Mouse (Mus musculus) CH12.LX (cell line): ENCODE measurements around the gene Cyp2w1. TPM values are rescaled to one million over a fixed set of nuclear protein-coding genes. Genes with fewer than 3 reads are reported as not detected.

Experiments
- DNase-seq: peaks from one replicate; pipeline ENCODE4 v3.0.0-alpha.2; 2013; ENCODE audit errors: extremely low read depth
- H3K27ac ChIP-seq: 2 replicates; pipeline ENCODE4 v1.5.1; 2012; ENCODE audit warnings: low read depth, mild to moderate bottlenecking, control low read depth, moderate library complexity; ENCODE audit not compliant: insufficient read depth
- H3K27me3 ChIP-seq: replicated peaks from 2 replicates; pipeline ENCODE3; 2012; ENCODE audit warnings: inconsistent platforms
- H3K36me3 ChIP-seq, 2 experiments: replicated peaks in 1 of 2; 2 replicates each; pipeline versions ENCODE3 to v1.6.1; 2012; ENCODE audit warnings: inconsistent platforms in 1 of 2, low read length in 1 of 2, mild to moderate bottlenecking in 1 of 2, mixed read lengths in 1 of 2, moderate library complexity in 1 of 2; ENCODE audit not compliant: control insufficient read depth in 1 of 2, insufficient read depth in 1 of 2
- H3K4me1 ChIP-seq, 2 experiments: 2 replicates each; pipeline ENCODE4 v1.6.1; 2012; ENCODE audit warnings: inconsistent platforms in 1 of 2, moderate library complexity in 1 of 2; ENCODE audit not compliant: insufficient read depth in 2 of 2, control insufficient read depth in 1 of 2
- H3K4me2 ChIP-seq: 2 replicates; pipeline ENCODE4 v1.6.1; 2012; ENCODE audit warnings: low read depth, mild to moderate bottlenecking, control low read depth; ENCODE audit not compliant: poor library complexity, insufficient read depth, severe bottlenecking
- H3K4me3 ChIP-seq, 3 experiments: fragments of 150-350 bp in 1 of 3; sonication (generic) in 1 of 3; replicated peaks in 1 of 3; 2 replicates each; pipeline versions ENCODE3 to v1.5.1; 2011 to 2012; ENCODE audit warnings: low read depth in 2 of 3, low read length in 2 of 3, mild to moderate bottlenecking in 2 of 3, moderate library complexity in 2 of 3, control low read depth in 1 of 3, improper control_type of control experiment in 1 of 3, inconsistent platforms in 1 of 3, mixed read lengths in 1 of 3; ENCODE audit not compliant: poor library complexity in 1 of 3
- H3K79me2 ChIP-seq: replicated peaks from 2 replicates; pipeline ENCODE4 v1.6.1; 2012; ENCODE audit warnings: mild to moderate bottlenecking, moderate library complexity; ENCODE audit not compliant: control insufficient read depth, poor library complexity, insufficient read depth, severe bottlenecking; ENCODE audit errors: extremely low read depth
- H3K9ac ChIP-seq: 2 replicates; pipeline ENCODE4 v1.6.1; 2012; ENCODE audit warnings: low read depth, mild to moderate bottlenecking, control low read depth, moderate library complexity; ENCODE audit not compliant: insufficient read depth
- H3K9me3 ChIP-seq: replicated peaks from 2 replicates; pipeline ENCODE3; 2012; ENCODE audit warnings: low read length, inconsistent platforms, mixed read lengths
- CHD1 ChIP-seq: IDR thresholded peaks from 2 replicates; pipeline ENCODE4 v1.6.1; 2012; ENCODE audit warnings: low read depth, low read length, improper control_type of control experiment, inconsistent platforms
- CHD2 ChIP-seq: IDR thresholded peaks from 2 replicates; pipeline ENCODE4 v1.6.1; 2011; ENCODE audit warnings: low read length, improper control_type of control experiment
- CTCF ChIP-seq, 2 experiments: IDR thresholded peaks in 1 of 2; conservative IDR thresholded peaks in 1 of 2; 2 replicates each; pipeline ENCODE4 v1.5.1; 2011 to 2012; ENCODE audit warnings: low read depth in 2 of 2, low read length in 2 of 2, improper control_type of control experiment in 1 of 2, inconsistent platforms in 1 of 2, mild to moderate bottlenecking in 1 of 2, moderate library complexity in 1 of 2
- E2F4 ChIP-seq: IDR thresholded peaks from 2 replicates; pipeline ENCODE4 v1.6.1; 2011; ENCODE audit warnings: low read depth, low read length, improper control_type of control experiment; ENCODE audit not compliant: insufficient replicate concordance
- ELF1 ChIP-seq: IDR thresholded peaks from 2 replicates; pipeline ENCODE4 v1.6.1; 2014; ENCODE audit warnings: low read depth, mild to moderate bottlenecking, inconsistent platforms, low read length, improper control_type of control experiment
- GABPA ChIP-seq: IDR thresholded peaks from 2 replicates; pipeline ENCODE4 v1.6.1; 2012; ENCODE audit warnings: low read depth, low read length, improper control_type of control experiment, inconsistent platforms; ENCODE audit not compliant: insufficient replicate concordance
- IRF4 ChIP-seq: IDR thresholded peaks from 2 replicates; pipeline ENCODE4 v1.6.1; 2014; ENCODE audit warnings: low read depth, mild to moderate bottlenecking, inconsistent platforms, low read length, improper control_type of control experiment
- KAT2A ChIP-seq: IDR thresholded peaks from 2 replicates; pipeline ENCODE4 v1.6.1; 2012; ENCODE audit warnings: low read length, improper control_type of control experiment, inconsistent platforms; ENCODE audit not compliant: insufficient replicate concordance
- MAFK ChIP-seq: IDR thresholded peaks from 2 replicates; pipeline ENCODE4 v1.6.1; 2011; ENCODE audit warnings: low read length, improper control_type of control experiment; ENCODE audit not compliant: insufficient replicate concordance
- MAZ ChIP-seq: IDR thresholded peaks from 2 replicates; pipeline ENCODE4 v1.6.1; 2012; ENCODE audit warnings: low read depth, mild to moderate bottlenecking, inconsistent platforms, low read length, improper control_type of control experiment, moderate library complexity
- MYC ChIP-seq: IDR thresholded peaks from 2 replicates; pipeline ENCODE4 v1.6.1; 2011; ENCODE audit warnings: low read depth, mild to moderate bottlenecking, improper control_type of control experiment, low read length
- NRF1 ChIP-seq: IDR thresholded peaks from 2 replicates; pipeline ENCODE4 v1.6.1; 2014; ENCODE audit warnings: low read depth, mild to moderate bottlenecking, inconsistent platforms, low read length, improper control_type of control experiment, moderate library complexity
- PAX5 ChIP-seq: IDR thresholded peaks from 2 replicates; pipeline ENCODE4 v1.6.1; 2012; ENCODE audit warnings: low read length, inconsistent platforms, mixed read lengths
- POLR2A ChIP-seq: IDR thresholded peaks from 2 replicates; pipeline ENCODE4 v1.6.1; 2011; ENCODE audit warnings: low read depth, mild to moderate bottlenecking, improper control_type of control experiment, low read length
- POLR2AphosphoS2 ChIP-seq: IDR thresholded peaks from 2 replicates; pipeline ENCODE4 v1.6.1; 2011; ENCODE audit warnings: low read depth, low read length, improper control_type of control experiment
- RAD21 ChIP-seq: IDR thresholded peaks from 2 replicates; pipeline ENCODE4 v1.6.1; 2011; ENCODE audit warnings: low read depth, mild to moderate bottlenecking, low read length, improper control_type of control experiment, moderate library complexity
- RCOR1 ChIP-seq: conservative IDR thresholded peaks from 2 replicates; pipeline ENCODE4 v1.6.1; 2012; ENCODE audit warnings: low read depth, mild to moderate bottlenecking, inconsistent platforms, low read length, improper control_type of control experiment
- SIN3A ChIP-seq: IDR thresholded peaks from 2 replicates; pipeline ENCODE4 v1.6.1; 2012; ENCODE audit warnings: low read length, improper control_type of control experiment, inconsistent platforms
- SMC3 ChIP-seq: IDR thresholded peaks from 2 replicates; pipeline ENCODE4 v1.6.1; 2011; ENCODE audit warnings: low read depth, low read length, improper control_type of control experiment
- TBP ChIP-seq: conservative IDR thresholded peaks from 2 replicates; pipeline ENCODE4 v1.6.1; 2011; ENCODE audit warnings: low read depth, low read length, improper control_type of control experiment
- USF1 ChIP-seq: IDR thresholded peaks from 2 replicates; pipeline ENCODE4 v1.6.1; 2014; ENCODE audit warnings: low read depth, mild to moderate bottlenecking, inconsistent platforms, low read length, improper control_type of control experiment
- USF2 ChIP-seq: conservative IDR thresholded peaks from 2 replicates; pipeline ENCODE4 v1.6.1; 2011; ENCODE audit warnings: low read depth, low read length, improper control_type of control experiment
- ZC3H11A ChIP-seq: IDR thresholded peaks from 2 replicates; pipeline ENCODE4 v1.6.1; 2012; ENCODE audit warnings: low read depth, mild to moderate bottlenecking, inconsistent platforms, low read length, improper control_type of control experiment
- ZKSCAN1 ChIP-seq: IDR thresholded peaks from 2 replicates; pipeline ENCODE4 v1.6.1; 2012; ENCODE audit warnings: low read depth, inconsistent platforms, low read length, improper control_type of control experiment, borderline replicate concordance
- ZMIZ1 ChIP-seq: IDR thresholded peaks from 2 replicates; pipeline ENCODE4 v1.6.1; 2012; ENCODE audit warnings: low read depth, mild to moderate bottlenecking, inconsistent platforms, low read length, improper control_type of control experiment
- ZNF384 ChIP-seq: IDR thresholded peaks from 2 replicates; pipeline ENCODE4 v1.6.1; 2012; ENCODE audit warnings: low read depth, low read length, improper control_type of control experiment, inconsistent platforms
- dilution Hi-C: fragments of 300-500 bp; cut with MboI; formaldehyde crosslinking; loops from 2 replicates; pipeline ENCODE4 v1.14.3; 2020; ENCODE audit warnings: low sequenced_read_pairs; ENCODE audit not compliant: extremely low pct_unique_long_range_greater_than_20kb, extremely low pct_ligation_motif_present
- in situ Hi-C: fragments of 300-500 bp; cut with MboI; formaldehyde crosslinking; loops from 3 replicates; pipeline ENCODE4 v1.14.3; 2019; ENCODE audit warnings: low sequenced_read_pairs, low pct_ligation_motif_present, low pct_unique_long_range_greater_than_20kb, mixed read lengths
- polyA plus RNA-seq: library from polyadenylated mRNA; unstranded; fragments of >175 nt; gene quantifications from 2 replicates; pipeline ENCODE4 v1.2.1, GENCODE M21; 2012; ENCODE audit warnings: low read depth; ENCODE audit not compliant: insufficient read length
- total RNA-seq, 2 experiments: library from RNA; depleted of rRNA; stranded (reverse); fragments of 300-350 nt in 1 of 2; fragments of >200 nt in 1 of 2; gene quantifications; 2 replicates each; pipeline ENCODE4 v1.2.3; 2012 to 2014

Cyp2w1 gene
- total and polyA plus RNA-seq, 3 experiments = not detected

DNA sequence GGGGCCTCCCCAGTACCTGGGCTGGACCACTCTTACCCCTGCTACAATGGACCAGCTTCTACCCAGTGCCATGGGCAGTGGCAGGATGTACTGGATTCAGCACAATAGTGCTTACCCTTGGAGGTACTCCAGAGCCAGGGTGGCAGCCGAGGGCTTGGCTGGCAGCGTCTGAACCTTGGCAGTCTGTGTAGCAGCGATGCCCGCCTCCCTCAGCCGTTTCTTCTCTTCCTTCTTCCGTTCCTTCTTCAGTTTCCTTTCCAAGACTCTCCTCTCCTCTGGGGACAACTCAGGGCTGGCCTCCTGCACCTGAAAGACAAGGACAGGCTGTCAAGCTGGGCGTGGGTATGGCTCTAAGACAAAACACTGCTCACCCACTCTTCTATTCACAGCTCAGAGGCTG lies 11.4 kb downstream of the Cyp2w1 start:
- H3K36me3 ChIP-seq = peaks cover 15 to 61% of the 10 kb centered on the region in 2 experiments
- TF ChIP-seq CTCF (conservative IDR thresholded peaks at IDR 0.05 in 1 of 2, IDR thresholded peaks at IDR 0.05 in 1 of 2; ENCODE audit: low read depth in 2 of 2, low read length in 2 of 2) = no peak
- TF ChIP-seq ZMIZ1 = no peak
- TF ChIP-seq RCOR1 = no peak
- no peak for TF ChIP-seq MAFK
- no peak for TF ChIP-seq GABPA
- no peak for TF ChIP-seq NRF1
- TF ChIP-seq MYC = no peak
- no peak for TF ChIP-seq TBP
- no peak for TF ChIP-seq IRF4
- no peak for TF ChIP-seq PAX5
- no peak for TF ChIP-seq ZNF384
- no peak for TF ChIP-seq CHD2
- TF ChIP-seq USF1 = no peak
- no peak for TF ChIP-seq MAZ
- no peak for TF ChIP-seq ZKSCAN1
- TF ChIP-seq CHD1 = no peak
- no peak for TF ChIP-seq POLR2A
- TF ChIP-seq SIN3A = no peak
- TF ChIP-seq KAT2A = no peak
- TF ChIP-seq, all 38 proteins: peak for 0
- no peak overlapping the region for H3K4me2 ChIP-seq
- dilution Hi-C loops (no loop called here), in situ Hi-C loops (loop anchor here (10.0 to 25.0 kb wide), 2 partner anchors 98 to 321 kb away; partner anchors contain the start of gene 3110082I17Rik)
- H3K4me1 ChIP-seq = peaks cover 0 to 32% of the 10 kb centered on the region in 2 experiments; a peak in 2 of 4 replicates
- no peaks in the 10 kb centered on the region for H3K79me2 ChIP-seq
- no peak overlapping the region for H3K9ac ChIP-seq
- no peaks in the 10 kb centered on the region for H3K27me3 ChIP-seq
- no peak for DNase-seq
- H3K4me3 ChIP-seq = no peak overlapping the region
- no peaks in the 10 kb centered on the region for H3K9me3 ChIP-seq
- H3K27ac ChIP-seq = no peak overlapping the region

DNA sequence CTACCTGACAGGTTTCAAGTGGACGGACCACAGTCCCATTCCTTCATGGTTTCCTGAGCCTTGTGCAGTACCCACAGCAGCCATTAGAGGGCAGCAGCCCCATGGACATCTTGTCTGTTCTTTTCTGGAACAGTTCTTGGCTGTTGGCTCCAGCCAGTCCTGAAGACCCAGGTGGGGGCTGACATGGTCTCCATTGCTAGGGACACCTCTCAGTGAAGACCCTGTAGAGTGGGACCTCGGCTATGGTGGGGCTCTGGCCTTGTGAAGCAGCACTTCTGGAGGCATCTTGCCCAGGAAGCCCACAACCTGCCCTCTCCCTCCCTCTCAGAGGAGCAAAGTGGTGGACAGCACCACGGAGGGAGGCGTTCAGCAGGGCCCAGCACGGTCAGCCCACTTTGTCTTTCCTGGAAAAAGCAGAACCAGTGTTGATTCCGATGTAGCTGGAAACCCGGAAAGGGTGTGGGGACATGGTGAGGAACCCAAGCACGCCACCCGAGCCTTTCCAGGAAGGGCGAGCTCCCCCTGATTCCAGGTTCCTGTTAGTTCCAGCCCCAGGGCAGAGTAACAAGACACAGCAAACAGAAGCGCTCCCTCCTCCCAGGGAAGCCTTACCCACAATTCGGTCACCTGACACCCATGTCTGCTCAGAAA lies 12.0 kb downstream of the Cyp2w1 start:
- Histone ChIP-seq H3K27me3 (no peaks in the 10 kb centered on the region), H3K27ac (no peak overlapping the region), H3K36me3 (peaks cover 15 to 57% of the 10 kb centered on the region in 2 experiments), H3K9me3 (no peaks in the 10 kb centered on the region), H3K4me3 (no peak overlapping the region), H3K4me1 (peaks cover 0 to 35% of the 10 kb centered on the region in 2 experiments; a peak in 2 of 4 replicates), H3K4me2 (no peak overlapping the region), H3K9ac (no peak overlapping the region), H3K79me2 (no peaks in the 10 kb centered on the region)
- dilution Hi-C loops (no loop called here), in situ Hi-C loops (loop anchor here (10.0 to 25.0 kb wide), 2 partner anchors 98 to 320 kb away; partner anchors contain the start of gene 3110082I17Rik)
- TF ChIP-seq CTCF (conservative IDR thresholded peaks at IDR 0.05 in 1 of 2, IDR thresholded peaks at IDR 0.05 in 1 of 2; ENCODE audit: low read depth in 2 of 2, low read length in 2 of 2) = peak; percentile 96 to 99
- TF ChIP-seq KAT2A = no peak
- no peak for TF ChIP-seq POLR2AphosphoS2
- no peak for TF ChIP-seq E2F4
- no peak for TF ChIP-seq MYC
- peak; percentile 94 for TF ChIP-seq RAD21
- TF ChIP-seq MAZ = no peak
- no peak for TF ChIP-seq ELF1
- TF ChIP-seq ZC3H11A = peak; percentile 38
- TF ChIP-seq SMC3 = peak; percentile 85
- TF ChIP-seq USF2 = no peak
- DNase-seq = peak; percentile 72
